Mouse (Mus musculus) forebrain, embryonic 10.5 days (tissue): ENCODE data around the gene Fancc. TPM values are rescaled to one million over a fixed set of nuclear protein-coding genes. Genes with fewer than 3 reads are reported as not detected.
"Not testable (repeated sequence)": the region's sequence is repeated elsewhere in the genome, so short reads cannot be mapped to it uniquely, and the experiment has no call there.

Experiments
- DNase-seq: peaks from one replicate; pipeline ENCODE4 v3.0.0-alpha.2; 2017; ENCODE audit warnings: low spot score; ENCODE audit errors: extremely low spot score
- H3K27ac ChIP-seq: fragments of 300-500 bp; sonication (generic); 2 replicates; pipeline ENCODE4 v1.5.1; 2016; ENCODE audit warnings: mild to moderate bottlenecking
- H3K27me3 ChIP-seq: fragments of 300-500 bp; sonication (generic); 2 replicates; pipeline ENCODE4 v1.6.1; 2016; ENCODE audit warnings: mild to moderate bottlenecking; ENCODE audit not compliant: poor library complexity, severe bottlenecking
- H3K36me3 ChIP-seq: fragments of 300-500 bp; sonication (generic); replicated peaks from 2 replicates; pipeline ENCODE4 v1.6.1; 2016; ENCODE audit warnings: mild to moderate bottlenecking, moderate library complexity
- H3K4me1 ChIP-seq: fragments of 300-500 bp; sonication (generic); 2 replicates; pipeline ENCODE4 v1.6.1; 2016
- H3K4me3 ChIP-seq: fragments of 300-500 bp; sonication (generic); 2 replicates; pipeline ENCODE4 v1.5.1; 2016; ENCODE audit warnings: mild to moderate bottlenecking, moderate library complexity
- H3K9me3 ChIP-seq: fragments of 300-500 bp; sonication (generic); 2 replicates; pipeline ENCODE4 v1.6.1; 2016; ENCODE audit warnings: mild to moderate bottlenecking, moderate library complexity
- WGBS: fragments of 180-500 bp; shearing (Covaris S2); methylation state at CpG from one replicate; pipeline ENCODE4 v1.1.7; 2016; 5-methylcytosine and 5-hydroxymethylcytosine counted together
- polyA plus RNA-seq: library from polyadenylated mRNA; unstranded; fragments of >200 nt; fragmentation: Nextera tagmentation; extraction: Ambion mirVana; gene quantifications from 2 replicates; pipeline ENCODE4 v1.2.1, GENCODE M21; 2016

Fancc gene
- polyA plus RNA-seq, 1 experiment from 2014 or later, result 22.4 TPM

- Histone ChIP-seq H3K9me3 (no peaks in the 10 kb centered on the region), H3K4me1 (peaks cover 14% of the 10 kb centered on the region; the same call in 1 of the 2 replicates), H3K27me3 (no peaks in the 10 kb centered on the region), H3K27ac (no peak overlapping the region), H3K36me3 (peaks cover 31% of the 10 kb centered on the region), H3K4me3 (no peak overlapping the region)
- WGBS, result 88% methylated on average over 6 of the region's 6 CpGs
- no peak for DNase-seq
Observed at GRCm38 (mm10) chr13:63315777-63316176, 181.3 kb downstream of the Fancc start.

GRCm38 (mm10) chr13:63315111-63315510, 182.0 kb downstream of the Fancc start:
- not testable (repeated sequence) for H3K9me3 ChIP-seq, DNase-seq, H3K27me3 ChIP-seq, H3K4me3 ChIP-seq, H3K27ac ChIP-seq
- peaks cover 14% of the 10 kb centered on the region; the same call in 1 of the 2 replicates for H3K4me1 ChIP-seq
- H3K36me3 ChIP-seq, result peaks cover 31% of the 10 kb centered on the region
- 98% methylated on average over 4 of the region's 4 CpGs for WGBS

GRCm38 (mm10) chr13:63314608-63314920, 182.5 kb downstream of the Fancc start:
- Histone ChIP-seq H3K9me3 (no peaks in the 10 kb centered on the region), H3K4me3 (no peak overlapping the region), H3K36me3 (peaks cover 31% of the 10 kb centered on the region), H3K27ac (no peak overlapping the region), H3K27me3 (no peaks in the 10 kb centered on the region), H3K4me1 (peaks cover 14% of the 10 kb centered on the region; the same call in 1 of the 2 replicates)
- DNase-seq, result no peak
- 86% methylated on average over 4 of the region's 4 CpGs for WGBS

GRCm38 (mm10) chr13:63313748-63314607, 183.1 kb downstream of the Fancc start:
- peaks cover 14% of the 10 kb centered on the region; the same call in 1 of the 2 replicates for H3K4me1 ChIP-seq
- H3K9me3 ChIP-seq, result no peaks in the 10 kb centered on the region
- H3K27me3 ChIP-seq, result no peaks in the 10 kb centered on the region
- no peak overlapping the region for H3K27ac ChIP-seq
- H3K4me3 ChIP-seq, result no peak overlapping the region
- H3K36me3 ChIP-seq, result peaks cover 33% of the 10 kb centered on the region
- WGBS, result 83% methylated on average over 12 of the region's 12 CpGs
- DNase-seq, result no peak

GRCm38 (mm10) chr13:63313247-63313646, 183.8 kb downstream of the Fancc start:
- Histone ChIP-seq H3K4me1 (peaks cover 14% of the 10 kb centered on the region; the same call in 1 of the 2 replicates), H3K27ac (no peak overlapping the region), H3K36me3 (peaks cover 37% of the 10 kb centered on the region), H3K4me3 (no peak overlapping the region), H3K9me3 (no peaks in the 10 kb centered on the region), H3K27me3 (no peaks in the 10 kb centered on the region)
- WGBS, result 92% methylated on average over 1 of the region's 1 CpGs
- no peak for DNase-seq

GRCm38 (mm10) chr13:63311156-63311555, 185.9 kb downstream of the Fancc start:
- DNase-seq, result no peak
- Histone ChIP-seq H3K4me1 (0 out of 2 replicates have a peak, but pooled peaks cover 7% of the 10 kb centered on the region), H3K9me3 (no peaks in the 10 kb centered on the region), H3K27me3 (no peaks in the 10 kb centered on the region), H3K4me3 (no peak overlapping the region), H3K27ac (no peak overlapping the region; the same call in 1 of the 2 replicates), H3K36me3 (peaks cover 36% of the 10 kb centered on the region)
- WGBS, result 85% methylated on average over 2 of the region's 2 CpGs

GRCm38 (mm10) chr13:63309563-63309962, 187.5 kb downstream of the Fancc start:
- WGBS, result 92% methylated on average over 3 of the region's 3 CpGs
- Histone ChIP-seq H3K36me3 (peaks cover 40% of the 10 kb centered on the region), H3K4me1 (peaks cover 17% of the 10 kb centered on the region), H3K9me3 (no peaks in the 10 kb centered on the region), H3K4me3 (no peak overlapping the region), H3K27me3 (no peaks in the 10 kb centered on the region), H3K27ac (no peak overlapping the region)
- no peak for DNase-seq

GRCm38 (mm10) chr13:63306768-63307167, 190.3 kb downstream of the Fancc start:
- 91% methylated on average over 5 of the region's 5 CpGs for WGBS
- H3K9me3 ChIP-seq, result no peaks in the 10 kb centered on the region

GRCm38 (mm10) chr13:63305160-63306011, 191.7 kb downstream of the Fancc start:
- no peak overlapping the region for H3K4me3 ChIP-seq
- H3K4me1 ChIP-seq, result peaks cover 36% of the 10 kb centered on the region
- peaks cover 68% of the 10 kb centered on the region for H3K36me3 ChIP-seq
- H3K27ac ChIP-seq, result peak overlapping the region; percentile 27; the same call in 1 of the 2 replicates
- H3K9me3 ChIP-seq, result no peaks in the 10 kb centered on the region
- no peaks in the 10 kb centered on the region for H3K27me3 ChIP-seq
- no peak for DNase-seq
- WGBS, result 83% methylated on average over 16 of the region's 16 CpGs

More at GRCm38 (mm10) chr13:63306768-63307167, 190.3 kb downstream of the Fancc start:
- peaks cover 55% of the 10 kb centered on the region for H3K36me3 ChIP-seq
- peaks cover 24% of the 10 kb centered on the region for H3K4me1 ChIP-seq
- H3K27me3 ChIP-seq, result no peaks in the 10 kb centered on the region
- H3K27ac ChIP-seq, result no peak overlapping the region
- no peak for DNase-seq
- no peak overlapping the region for H3K4me3 ChIP-seq

- H3K4me1 ChIP-seq, result peaks cover 37% of the 10 kb centered on the region
- H3K9me3 ChIP-seq, result no peaks in the 10 kb centered on the region
- no peak overlapping the region for H3K4me3 ChIP-seq
- peak overlapping the region; percentile 27; the same call in 1 of the 2 replicates for H3K27ac ChIP-seq
- peaks cover 74% of the 10 kb centered on the region for H3K36me3 ChIP-seq
- no peaks in the 10 kb centered on the region for H3K27me3 ChIP-seq
- WGBS, result 65% methylated on average over 3 of the region's 3 CpGs
- DNase-seq, result no peak
Observed at GRCm38 (mm10) chr13:63304799-63305159, 192.3 kb downstream of the Fancc start.

GRCm38 (mm10) chr13:63304124-63304792, 192.8 kb downstream of the Fancc start:
- WGBS, result 81% methylated on average over 6 of the region's 6 CpGs
- H3K4me1 ChIP-seq, result peaks cover 37% of the 10 kb centered on the region
- no peak overlapping the region for H3K4me3 ChIP-seq
- peaks cover 79% of the 10 kb centered on the region for H3K36me3 ChIP-seq
- no peaks in the 10 kb centered on the region for H3K9me3 ChIP-seq
- no peaks in the 10 kb centered on the region for H3K27me3 ChIP-seq
- no peak for DNase-seq
- no peak overlapping the region for H3K27ac ChIP-seq

- H3K9me3 ChIP-seq, result no peaks in the 10 kb centered on the region
- H3K4me3 ChIP-seq, result no peak overlapping the region
- peaks cover 37% of the 10 kb centered on the region for H3K4me1 ChIP-seq
- no peaks in the 10 kb centered on the region for H3K27me3 ChIP-seq
- 92% methylated on average over 5 of the region's 5 CpGs for WGBS
- H3K36me3 ChIP-seq, result peaks cover 89% of the 10 kb centered on the region
- peak overlapping the region; percentile 17 for H3K27ac ChIP-seq
- no peak for DNase-seq
Observed at GRCm38 (mm10) chr13:63302381-63302780, 194.7 kb downstream of the Fancc start.
